Comparison of ENCODE assay signal across 8 mouse cellular contexts in genomic region chr9:95858027-95858570, GRCm38 (mm10). TPM values are rescaled to one million over a fixed set of nuclear protein-coding genes. Genes with fewer than 3 reads are reported as not detected.
DNase-seq lines count a peak whose midpoint lies in the region; ATAC-seq and TF ChIP-seq lines count a peak whose summit lies in the region.

No protein-coding gene starts in this region.

- H3K4me2 ChIP-seq in intestine, embryonic 15.5 days (replicated peaks) = peak overlapping the region; percentile 95
- peak overlapping the region; percentile 93 for H3K4me2 ChIP-seq in stomach, embryonic 14.5 days (replicated peaks; ENCODE audit: low read depth, low read length)

- no peaks in the 10 kb centered on the region for H3K27me3 ChIP-seq in intestine, embryonic 15.5 days (replicated peaks)
- no peaks in the 10 kb centered on the region for H3K27me3 ChIP-seq in stomach, embryonic 14.5 days (ENCODE audit: control insufficient read depth, insufficient read depth, low read length)

- H3K9ac ChIP-seq in intestine, embryonic 15.5 days = peak overlapping the region; percentile 73
- peak overlapping the region; percentile 80 for H3K9ac ChIP-seq in stomach, embryonic 14.5 days (replicated peaks; ENCODE audit: low read depth, low read length)

- no peak for TF ChIP-seq CTCF in gastrocnemius, adult 2 months (IDR thresholded peaks at IDR 0.05)
- no peak for TF ChIP-seq CTCF in embryonic fibroblast, embryonic 13.5 days (IDR thresholded peaks at IDR 0.05; ENCODE audit: borderline replicate concordance, insufficient read depth, low read length)

- no peaks in the 10 kb centered on the region for H3K9me3 ChIP-seq in intestine, embryonic 15.5 days
- H3K9me3 ChIP-seq in stomach, embryonic 14.5 days (ENCODE audit: control insufficient read depth, low read depth, low read length) = no peaks in the 10 kb centered on the region

- no peak for DNase-seq in gastrocnemius, adult 2 months
- no peak for DNase-seq in gastrocnemius, postnatal 25 days
- DNase-seq in T-cell, adult 2 months (ENCODE audit: low spot score) = peak; percentile 31
- DNase-seq in lung, postnatal 14 days = peak; percentile 14
- DNase-seq in urinary bladder, postnatal 4 days (ENCODE audit: low spot score in 2 of 2) = no peak

- peak; percentile 46 for ATAC-seq in intestine, embryonic 15.5 days
- ATAC-seq in stomach, embryonic 14.5 days (ENCODE audit: insufficient number of reproducible peaks, insufficient read depth, low FRiP score, low read depth) = peak; percentile 50

- TF ChIP-seq POLR2A in embryonic fibroblast, embryonic 13.5 days (IDR thresholded peaks at IDR 0.05; ENCODE audit: low read depth, low read length) = no peak

- peak overlapping the region; percentile 89 for H3K27ac ChIP-seq in gastrocnemius, adult 2 months
- no peak overlapping the region for H3K27ac ChIP-seq in embryonic fibroblast, embryonic 13.5 days (ENCODE audit: insufficient read depth, low read length)
- peak overlapping the region; percentile 63 for H3K27ac ChIP-seq in intestine, embryonic 15.5 days
- peak overlapping the region; percentile 61; the same call in 1 of the 2 replicates for H3K27ac ChIP-seq in stomach, embryonic 14.5 days (ENCODE audit: low read length)

- intact Hi-C loops in gastrocnemius, adult 2 months (cut with DNase I) = no loop called here

- under 1% methylated on average over 31 of the region's 31 CpGs for WGBS in intestine, embryonic 15.5 days
- under 1% methylated on average over 31 of the region's 31 CpGs for WGBS in stomach, embryonic 14.5 days

- H3K4me3 ChIP-seq in gastrocnemius, adult 2 months = peak overlapping the region; percentile 87
- H3K4me3 ChIP-seq in embryonic fibroblast, embryonic 13.5 days (ENCODE audit: insufficient read depth, low read length) = peak overlapping the region; percentile 76
- H3K4me3 ChIP-seq in intestine, embryonic 15.5 days (replicated peaks) = peak overlapping the region; percentile 89
- H3K4me3 ChIP-seq in stomach, embryonic 14.5 days (ENCODE audit: low read depth, low read length) = peak overlapping the region; percentile 92

- H3K36me3 ChIP-seq in intestine, embryonic 15.5 days = no peaks in the 10 kb centered on the region
- no peaks in the 10 kb centered on the region; the same call in 1 of the 2 replicates for H3K36me3 ChIP-seq in stomach, embryonic 14.5 days (ENCODE audit: control insufficient read depth, insufficient read depth, low read length)

- no peaks in the 10 kb centered on the region for H3K4me1 ChIP-seq in embryonic fibroblast, embryonic 13.5 days (ENCODE audit: control insufficient read depth, insufficient read depth, low read length)
- H3K4me1 ChIP-seq in intestine, embryonic 15.5 days (replicated peaks) = no peaks in the 10 kb centered on the region
- no peaks in the 10 kb centered on the region for H3K4me1 ChIP-seq in stomach, embryonic 14.5 days (ENCODE audit: control insufficient read depth, insufficient read depth, low read length)

RNA-seq across cellular contexts. Expression of gene Atr, which starts 0.7 kb away (rescaled TPM):
- 1 to 10 TPM; 4.2 to 5.2 TPM for total RNA-seq in gastrocnemius, adult 2 months (2021)
- total RNA-seq in gastrocnemius, postnatal 25 days (2021) = 1 to 10 TPM; 3.7 to 4.0 TPM
- polyA plus RNA-seq in embryonic fibroblast, embryonic 13.5 days (2011; ENCODE audit: insufficient read length, low read depth, missing spikeins) = 19.0 and 19.9 TPM in 2 replicates
- polyA plus RNA-seq in intestine, embryonic 15.5 days (2015; fragmentation: Nextera tagmentation; extraction: Ambion mirVana) = 10.4 and 12.3 TPM in 2 replicates
- polyA plus RNA-seq in stomach, embryonic 14.5 days (2014; fragmentation: Nextera tagmentation; extraction: Ambion mirVana) = 27.4 and 28.1 TPM in 2 replicates

RNA-seq across cellular contexts. Expression of gene Pls1, which starts 13.0 kb away (rescaled TPM):
- total RNA-seq in gastrocnemius, adult 2 months (2021) = under 1 TPM in 1 of 2 experiments, not detected in 1; 0.06 TPM
- not detected for total RNA-seq in gastrocnemius, postnatal 25 days (2021)
- polyA plus RNA-seq in embryonic fibroblast, embryonic 13.5 days (2011; ENCODE audit: insufficient read length, low read depth, missing spikeins) = 0.57 and 0.61 TPM in 2 replicates
- 88.3 and 90.4 TPM in 2 replicates for polyA plus RNA-seq in intestine, embryonic 15.5 days (2015; fragmentation: Nextera tagmentation; extraction: Ambion mirVana)
- 20.4 and 20.7 TPM in 2 replicates for polyA plus RNA-seq in stomach, embryonic 14.5 days (2014; fragmentation: Nextera tagmentation; extraction: Ambion mirVana)

Comparison
In these comparisons a context has a peak if more than half of its experiments do, and no peak if none do; other contexts are left out.
1. DNase-seq: peak in T-cell, adult 2 months (single experiment) and lung, postnatal 14 days (single experiment); none in gastrocnemius, adult 2 months (single experiment), gastrocnemius, postnatal 25 days (single experiment) and urinary bladder, postnatal 4 days (0 of 2).
2. RNA of gene Pls1, which starts 13.0 kb away (polyA plus RNA-seq): 88.3 to 90.4 TPM in intestine, embryonic 15.5 days and 20.4 to 20.7 TPM in stomach, embryonic 14.5 days; 0.57 to 0.61 TPM in embryonic fibroblast, embryonic 13.5 days; every median in the first group is over 10 times any median in the second.
3. Peak in every context shown above with its lines, with median percentiles within 50 percentile points of each other: H3K4me3 ChIP-seq.